Mouse (Mus musculus) CH12.LX (cell line): Measurements from ENCODE around the gene Nr2f2. TPM values are rescaled to one million over a fixed set of nuclear protein-coding genes. Genes with fewer than 3 reads are reported as not detected.

Experiments used
- DNase-seq: peaks from one replicate; pipeline ENCODE4 v3.0.0-alpha.2; 2013; ENCODE audit errors: extremely low read depth
- H3K27ac ChIP-seq: 2 replicates; pipeline ENCODE4 v1.5.1; 2012; ENCODE audit warnings: low read depth, mild to moderate bottlenecking, control low read depth, moderate library complexity; ENCODE audit not compliant: insufficient read depth
- H3K27me3 ChIP-seq: replicated peaks from 2 replicates; pipeline ENCODE3; 2012; ENCODE audit warnings: inconsistent platforms
- H3K36me3 ChIP-seq, 2 experiments: replicated peaks in 1 of 2; 2 replicates each; pipeline versions ENCODE3 to v1.6.1; 2012; ENCODE audit warnings: inconsistent platforms in 1 of 2, low read length in 1 of 2, mild to moderate bottlenecking in 1 of 2, mixed read lengths in 1 of 2, moderate library complexity in 1 of 2; ENCODE audit not compliant: control insufficient read depth in 1 of 2, insufficient read depth in 1 of 2
- H3K4me1 ChIP-seq, 2 experiments: 2 replicates each; pipeline ENCODE4 v1.6.1; 2012; ENCODE audit warnings: inconsistent platforms in 1 of 2, moderate library complexity in 1 of 2; ENCODE audit not compliant: insufficient read depth in 2 of 2, control insufficient read depth in 1 of 2
- H3K4me2 ChIP-seq: 2 replicates; pipeline ENCODE4 v1.6.1; 2012; ENCODE audit warnings: low read depth, mild to moderate bottlenecking, control low read depth; ENCODE audit not compliant: poor library complexity, insufficient read depth, severe bottlenecking
- H3K4me3 ChIP-seq, 3 experiments: fragments of 150-350 bp in 1 of 3; sonication (generic) in 1 of 3; replicated peaks in 1 of 3; 2 replicates each; pipeline versions ENCODE3 to v1.5.1; 2011 to 2012; ENCODE audit warnings: low read depth in 2 of 3, low read length in 2 of 3, mild to moderate bottlenecking in 2 of 3, moderate library complexity in 2 of 3, control low read depth in 1 of 3, improper control_type of control experiment in 1 of 3, inconsistent platforms in 1 of 3, mixed read lengths in 1 of 3; ENCODE audit not compliant: poor library complexity in 1 of 3
- H3K79me2 ChIP-seq: replicated peaks from 2 replicates; pipeline ENCODE4 v1.6.1; 2012; ENCODE audit warnings: mild to moderate bottlenecking, moderate library complexity; ENCODE audit not compliant: control insufficient read depth, poor library complexity, insufficient read depth, severe bottlenecking; ENCODE audit errors: extremely low read depth
- H3K9ac ChIP-seq: 2 replicates; pipeline ENCODE4 v1.6.1; 2012; ENCODE audit warnings: low read depth, mild to moderate bottlenecking, control low read depth, moderate library complexity; ENCODE audit not compliant: insufficient read depth
- H3K9me3 ChIP-seq: replicated peaks from 2 replicates; pipeline ENCODE3; 2012; ENCODE audit warnings: low read length, inconsistent platforms, mixed read lengths
- CHD1 ChIP-seq: IDR thresholded peaks from 2 replicates; pipeline ENCODE4 v1.6.1; 2012; ENCODE audit warnings: low read depth, low read length, improper control_type of control experiment, inconsistent platforms
- CHD2 ChIP-seq: IDR thresholded peaks from 2 replicates; pipeline ENCODE4 v1.6.1; 2011; ENCODE audit warnings: low read length, improper control_type of control experiment
- EP300 ChIP-seq: IDR thresholded peaks from 2 replicates; pipeline ENCODE4 v1.6.1; 2011; ENCODE audit warnings: low read length, improper control_type of control experiment
- ETS1 ChIP-seq: conservative IDR thresholded peaks from 2 replicates; pipeline ENCODE4 v1.6.1; 2012; ENCODE audit warnings: low read depth, mild to moderate bottlenecking, inconsistent platforms, low read length, improper control_type of control experiment, moderate library complexity
- HCFC1 ChIP-seq: IDR thresholded peaks from 2 replicates; pipeline ENCODE4 v1.6.1; 2012; ENCODE audit warnings: low read depth, mild to moderate bottlenecking, inconsistent platforms, low read length, improper control_type of control experiment
- JUND ChIP-seq: conservative IDR thresholded peaks from 2 replicates; pipeline ENCODE4 v1.6.1; 2011; ENCODE audit warnings: low read depth, low read length, improper control_type of control experiment
- KAT2A ChIP-seq: IDR thresholded peaks from 2 replicates; pipeline ENCODE4 v1.6.1; 2012; ENCODE audit warnings: low read length, improper control_type of control experiment, inconsistent platforms; ENCODE audit not compliant: insufficient replicate concordance
- MAX ChIP-seq: IDR thresholded peaks from 2 replicates; pipeline ENCODE4 v1.6.1; 2011; ENCODE audit warnings: low read length, improper control_type of control experiment
- MXI1 ChIP-seq: IDR thresholded peaks from 2 replicates; pipeline ENCODE4 v1.6.1; 2011; ENCODE audit warnings: mild to moderate bottlenecking, low read depth, low read length, improper control_type of control experiment
- NRF1 ChIP-seq: IDR thresholded peaks from 2 replicates; pipeline ENCODE4 v1.6.1; 2014; ENCODE audit warnings: low read depth, mild to moderate bottlenecking, inconsistent platforms, low read length, improper control_type of control experiment, moderate library complexity
- PAX5 ChIP-seq: IDR thresholded peaks from 2 replicates; pipeline ENCODE4 v1.6.1; 2012; ENCODE audit warnings: low read length, inconsistent platforms, mixed read lengths
- POLR2A ChIP-seq: IDR thresholded peaks from 2 replicates; pipeline ENCODE4 v1.6.1; 2011; ENCODE audit warnings: low read depth, mild to moderate bottlenecking, improper control_type of control experiment, low read length
- RAD21 ChIP-seq: IDR thresholded peaks from 2 replicates; pipeline ENCODE4 v1.6.1; 2011; ENCODE audit warnings: low read depth, mild to moderate bottlenecking, low read length, improper control_type of control experiment, moderate library complexity
- RCOR1 ChIP-seq: conservative IDR thresholded peaks from 2 replicates; pipeline ENCODE4 v1.6.1; 2012; ENCODE audit warnings: low read depth, mild to moderate bottlenecking, inconsistent platforms, low read length, improper control_type of control experiment
- SIN3A ChIP-seq: IDR thresholded peaks from 2 replicates; pipeline ENCODE4 v1.6.1; 2012; ENCODE audit warnings: low read length, improper control_type of control experiment, inconsistent platforms
- TBP ChIP-seq: conservative IDR thresholded peaks from 2 replicates; pipeline ENCODE4 v1.6.1; 2011; ENCODE audit warnings: low read depth, low read length, improper control_type of control experiment
- UBTF ChIP-seq: IDR thresholded peaks from 2 replicates; pipeline ENCODE4 v1.6.1; 2012; ENCODE audit warnings: low read depth, mild to moderate bottlenecking, inconsistent platforms, low read length, improper control_type of control experiment, moderate library complexity
- USF1 ChIP-seq: IDR thresholded peaks from 2 replicates; pipeline ENCODE4 v1.6.1; 2014; ENCODE audit warnings: low read depth, mild to moderate bottlenecking, inconsistent platforms, low read length, improper control_type of control experiment
- ZKSCAN1 ChIP-seq: IDR thresholded peaks from 2 replicates; pipeline ENCODE4 v1.6.1; 2012; ENCODE audit warnings: low read depth, inconsistent platforms, low read length, improper control_type of control experiment, borderline replicate concordance
- dilution Hi-C: fragments of 300-500 bp; cut with MboI; formaldehyde crosslinking; loops from 2 replicates; pipeline ENCODE4 v1.14.3; 2020; ENCODE audit warnings: low sequenced_read_pairs; ENCODE audit not compliant: extremely low pct_unique_long_range_greater_than_20kb, extremely low pct_ligation_motif_present
- in situ Hi-C: fragments of 300-500 bp; cut with MboI; formaldehyde crosslinking; loops from 3 replicates; pipeline ENCODE4 v1.14.3; 2019; ENCODE audit warnings: low sequenced_read_pairs, low pct_ligation_motif_present, low pct_unique_long_range_greater_than_20kb, mixed read lengths
- polyA plus RNA-seq: library from polyadenylated mRNA; unstranded; fragments of >175 nt; gene quantifications from 2 replicates; pipeline ENCODE4 v1.2.1, GENCODE M21; 2012; ENCODE audit warnings: low read depth; ENCODE audit not compliant: insufficient read length
- total RNA-seq, 2 experiments: library from RNA; depleted of rRNA; stranded (reverse); fragments of 300-350 nt in 1 of 2; fragments of >200 nt in 1 of 2; gene quantifications; 2 replicates each; pipeline ENCODE4 v1.2.3; 2012 to 2014

Gene Nr2f2
- total and polyA plus RNA-seq, 3 experiments: not detected

DNA sequence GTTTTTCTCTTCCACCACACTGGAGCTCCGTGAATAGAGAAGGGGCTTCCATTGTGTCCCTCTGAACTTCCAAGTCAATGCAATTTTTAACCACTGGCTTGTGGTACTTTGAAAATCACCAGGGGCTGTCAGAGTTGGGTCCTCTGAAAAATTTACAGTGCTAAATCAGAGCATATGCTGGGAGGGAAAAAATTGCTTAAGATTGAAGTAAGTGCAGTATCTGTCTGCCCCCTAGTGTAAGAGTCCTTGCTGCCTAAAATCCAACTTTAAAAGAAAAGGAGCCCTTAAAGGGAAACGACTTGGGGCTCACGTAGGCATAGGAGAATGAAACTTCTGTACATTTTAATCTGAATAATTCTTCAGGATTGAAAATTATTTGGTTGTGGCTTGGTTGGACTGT lies 1.7 kb downstream of the Nr2f2 start:
- Histone ChIP-seq H3K4me1 (no peaks in the 10 kb centered on the region), H3K27me3 (no peaks in the 10 kb centered on the region), H3K79me2 (no peaks in the 10 kb centered on the region), H3K9ac (no peak overlapping the region), H3K9me3 (peaks cover 65% of the 10 kb centered on the region), H3K36me3 (no peaks in the 10 kb centered on the region), H3K27ac (no peak overlapping the region), H3K4me3 (no peak overlapping the region), H3K4me2 (no peak overlapping the region)
- dilution Hi-C loops (no loop called here), in situ Hi-C loops (no loop called here)
- DNase-seq: no peak
- TF ChIP-seq HCFC1: no peak
- TF ChIP-seq JUND: no peak
- no peak for TF ChIP-seq EP300
- TF ChIP-seq ETS1: no peak
- no peak for TF ChIP-seq RAD21
- TF ChIP-seq ZKSCAN1: no peak
- TF ChIP-seq PAX5: no peak
- TF ChIP-seq MXI1: no peak
- TF ChIP-seq CHD1: no peak
- TF ChIP-seq NRF1: no peak

DNA sequence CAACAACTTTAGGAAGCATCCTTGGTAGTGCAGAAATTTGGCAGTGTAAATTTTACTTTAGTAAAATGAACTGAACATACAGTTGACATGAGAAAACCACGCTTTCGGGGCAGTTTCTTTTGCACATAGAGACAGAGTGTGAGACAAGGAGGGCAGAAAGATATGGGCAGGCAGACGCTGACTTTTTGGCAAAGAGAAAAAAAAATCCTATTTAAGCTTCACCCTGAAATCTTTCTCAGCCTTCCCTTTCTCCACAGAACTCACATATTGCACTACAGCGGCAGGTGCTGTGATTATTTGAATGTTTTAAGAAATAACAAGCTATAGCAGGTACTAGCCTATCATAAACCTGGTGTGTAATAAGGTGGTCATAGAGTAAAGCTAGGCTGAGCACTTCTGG lies 3.2 kb downstream of the Nr2f2 start:
- dilution Hi-C loops: no loop called here
- no peak overlapping the region for H3K4me2 ChIP-seq

DNA sequence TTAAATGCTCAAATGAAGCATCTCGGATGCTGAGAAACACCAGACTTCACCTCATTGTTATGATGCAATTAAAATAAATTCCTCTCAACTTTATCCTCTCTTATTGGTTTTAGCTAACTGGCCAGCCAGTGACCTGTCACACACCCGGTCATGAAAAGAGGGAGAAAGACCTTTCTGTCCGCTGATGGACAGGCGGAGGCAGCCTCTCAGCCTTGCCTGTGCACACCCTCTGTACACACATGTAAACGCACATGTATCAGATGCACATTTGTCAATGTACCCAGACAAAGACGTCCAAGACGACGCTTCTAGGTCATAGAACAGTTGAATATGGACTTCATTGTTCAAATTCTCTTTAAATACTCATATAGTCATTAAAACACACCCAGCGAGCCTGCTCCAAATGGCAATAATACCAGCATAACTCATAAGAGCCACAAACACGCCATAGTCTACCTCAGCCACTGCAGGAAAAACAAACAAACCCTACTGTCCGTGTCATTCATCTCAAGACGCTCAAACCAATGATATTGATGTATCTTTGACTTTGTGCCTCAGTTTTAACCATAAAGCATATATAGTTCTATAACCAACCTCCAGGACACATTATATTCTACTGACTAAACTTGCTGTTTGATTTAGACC lies 3.9 kb downstream of the Nr2f2 start:
- Histone ChIP-seq H3K27ac (no peak overlapping the region), H3K4me3 (no peak overlapping the region), H3K9me3 (peaks cover 64% of the 10 kb centered on the region), H3K4me2 (no peak overlapping the region)
- in situ Hi-C loops (no loop called here), dilution Hi-C loops (no loop called here)
- no peak for TF ChIP-seq CHD1
- no peak for TF ChIP-seq MAX
- no peak for TF ChIP-seq RCOR1
- TF ChIP-seq USF1: no peak
- TF ChIP-seq CHD2: no peak
- no peak for TF ChIP-seq NRF1
- no peak for TF ChIP-seq KAT2A
- no peak for TF ChIP-seq UBTF
- TF ChIP-seq HCFC1: no peak
- TF ChIP-seq EP300: no peak
- TF ChIP-seq, all 38 proteins: peak for 0
- no peaks in the 10 kb centered on the region for H3K4me1 ChIP-seq
- H3K79me2 ChIP-seq: no peaks in the 10 kb centered on the region
- no peaks in the 10 kb centered on the region for H3K27me3 ChIP-seq
- H3K9ac ChIP-seq: no peak overlapping the region
- H3K36me3 ChIP-seq: no peaks in the 10 kb centered on the region
- DNase-seq: no peak

More for the DNA sequence above, 3.2 kb downstream of the Nr2f2 start:
- no peak for DNase-seq
- H3K4me3 ChIP-seq: no peak overlapping the region
- no peak overlapping the region for H3K9ac ChIP-seq
- H3K27ac ChIP-seq: no peak overlapping the region
- in situ Hi-C loops: no loop called here
- H3K27me3 ChIP-seq: no peaks in the 10 kb centered on the region
- no peaks in the 10 kb centered on the region for H3K4me1 ChIP-seq
- TF ChIP-seq SIN3A: no peak
- TF ChIP-seq POLR2A: no peak
- no peak for TF ChIP-seq PAX5
- TF ChIP-seq TBP: no peak
- no peaks in the 10 kb centered on the region for H3K79me2 ChIP-seq
- H3K9me3 ChIP-seq: peaks cover 63% of the 10 kb centered on the region
- no peaks in the 10 kb centered on the region for H3K36me3 ChIP-seq
